Mouse (Mus musculus) liver, adult 2 months (tissue): ENCODE results near the gene Sap30bp.

Experiments used
- CTCF ChIP-seq: fragments of 200-500 bp; IDR thresholded peaks from 2 replicates; pipeline ENCODE4 v1.5.1; 2011; ENCODE audit warnings: low read depth, low read length, control low read depth
- POLR2A ChIP-seq: fragments of 200-500 bp; IDR thresholded peaks from 2 replicates; pipeline ENCODE4 v1.6.1; 2011; ENCODE audit warnings: low read length, control low read depth; ENCODE audit not compliant: insufficient read depth; ENCODE audit errors: extremely low read depth

- TF ChIP-seq POLR2A (no peak), CTCF (no peak)
Observed at GRCm38 (mm10) chr11:115906521-115906920, 26.6 kb upstream of the Sap30bp start.
